Mouse (Mus musculus): ENCODE measurements at regions not wholly inside any gene's neighbourhood (a gene's known extent, or its start where the extent isn't known, plus 50 kb on each side); places are given as distances from the start of the nearest gene placed in this dataset.

DNA sequence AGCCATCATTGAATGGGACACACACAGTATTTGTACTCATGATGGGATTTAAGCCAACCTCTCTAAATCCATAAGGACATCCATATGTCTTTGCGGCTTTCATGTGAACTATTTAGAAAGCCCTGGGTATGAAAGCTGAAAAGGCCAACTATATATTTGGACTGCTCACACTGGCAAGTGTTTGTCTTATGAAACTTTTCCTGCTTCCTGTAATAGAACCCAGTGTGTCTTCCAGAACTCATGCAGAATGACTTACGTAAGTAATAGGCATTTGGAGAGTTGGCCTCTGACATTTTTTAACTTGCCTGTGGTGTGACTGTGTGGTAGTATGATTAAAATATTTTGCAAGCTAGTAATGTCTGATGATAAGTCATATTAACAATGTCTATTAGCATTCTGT lies 70.2 kb downstream of the Klf6 start:
- TF ChIP-seq CTCF (IDR thresholded peaks at IDR 0.05) (no peak), EP300 (IDR thresholded peaks at IDR 0.05) (no peak)
